Mouse (Mus musculus): ENCODE measurements around the gene Axl.

Gene Axl

GRCm38 (mm10) chr7:25710519-25711130, 77.9 kb downstream of the Axl start:
- DNase-seq (ENCODE audit: low spot score in 2 of 2), result no peak

GRCm38 (mm10) chr7:25709961-25710360, 78.5 kb downstream of the Axl start:
- no peak for DNase-seq (ENCODE audit: low spot score in 2 of 2)

GRCm38 (mm10) chr7:25707581-25708292, 80.8 kb downstream of the Axl start:
- no peak for DNase-seq (ENCODE audit: low spot score in 2 of 2)

Measured in frontal cortex, postnatal 14 days (tissue).